Mouse (Mus musculus) frontal cortex, postnatal 36 days (tissue): ENCODE measurements at regions not wholly inside any gene's neighbourhood (a gene's known extent, or its start where the extent isn't known, plus 50 kb on each side); places are given as distances from the start of the nearest gene placed in this dataset.

ENCODE experiments used
- DNase-seq, 2 experiments: peaks; one replicate each; pipeline ENCODE4 v3.0.0; 2022; ENCODE audit warnings: low spot score in 2 of 2

GRCm38 (mm10) chr3:147442925-147443690 is 590.9 kb downstream of the Ttll7 start:
- no peak for DNase-seq

- DNase-seq: no peak
Measured at GRCm38 (mm10) chr3:147443691-147443960, 591.5 kb downstream of the Ttll7 start.

- DNase-seq: no peak
Measured at GRCm38 (mm10) chr3:147444005-147444763, 592.0 kb downstream of the Ttll7 start.

- no peak for DNase-seq
Measured at GRCm38 (mm10) chr3:147445066-147445844, 593.1 kb downstream of the Ttll7 start.

DNA sequence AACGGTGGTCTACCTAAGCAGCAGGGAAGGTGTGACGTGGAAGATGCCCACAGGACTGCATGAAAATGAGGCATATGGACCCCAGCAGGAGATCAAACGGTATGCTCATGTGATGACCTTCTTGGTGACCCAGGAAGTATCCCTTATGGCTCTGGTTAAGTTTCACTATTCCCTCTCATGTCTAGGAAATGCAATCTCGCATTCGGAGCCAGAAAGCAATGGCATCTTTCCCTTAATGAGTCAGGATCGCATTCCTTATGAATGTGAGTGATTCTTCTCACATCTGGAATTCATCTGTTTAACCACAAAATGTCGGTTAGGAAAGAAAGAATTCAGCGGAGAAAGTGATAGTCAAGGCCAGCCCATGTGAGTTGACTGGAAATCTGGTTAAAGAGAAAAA is 593.7 kb downstream of the Ttll7 start:
- DNase-seq: no peak

GRCm38 (mm10) chr3:147452176-147452575 is 600.0 kb downstream of the Ttll7 start:
- DNase-seq: no peak

DNA sequence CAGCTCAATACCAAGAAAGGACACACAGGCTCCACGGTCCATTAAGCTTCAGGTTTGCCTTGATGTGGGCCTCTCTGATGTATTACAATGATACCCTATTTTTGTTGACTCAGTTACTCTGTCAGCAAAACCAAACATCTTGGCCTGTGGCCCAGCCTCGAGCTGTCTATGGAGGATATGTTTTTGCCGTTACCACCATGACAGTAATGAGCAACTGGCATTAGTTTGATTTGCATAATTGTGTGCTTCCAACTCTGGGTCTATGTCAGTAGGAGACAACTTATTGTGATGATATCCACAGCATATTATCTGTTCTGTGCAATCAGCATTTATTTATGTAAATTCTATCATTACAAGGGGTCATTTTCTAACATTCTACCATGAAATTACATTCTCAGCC is 603.2 kb downstream of the Ttll7 start:
- DNase-seq: no peak

DNA sequence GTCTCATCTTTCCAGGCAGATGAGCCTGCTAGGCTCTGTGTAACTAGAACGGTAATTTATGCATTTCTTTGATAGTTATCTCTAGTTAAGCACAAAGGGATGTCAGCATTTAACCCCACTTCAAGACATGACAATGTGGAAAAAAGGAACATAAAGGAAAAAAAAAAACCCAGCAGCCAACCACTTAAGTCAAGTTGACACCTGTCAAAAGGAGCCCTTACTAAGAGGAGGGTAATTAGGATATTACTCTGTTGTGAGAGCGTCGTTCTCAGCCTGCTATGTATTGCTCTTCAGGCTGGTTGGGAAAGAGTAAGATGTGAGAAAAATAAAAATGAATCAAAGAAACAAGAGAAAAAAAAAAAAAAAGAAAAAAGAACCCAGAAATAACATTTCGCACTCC is 604.1 kb downstream of the Ttll7 start:
- DNase-seq: no peak

GRCm38 (mm10) chr3:147458115-147458514 is 605.9 kb downstream of the Ttll7 start:
- no peak for DNase-seq

DNA sequence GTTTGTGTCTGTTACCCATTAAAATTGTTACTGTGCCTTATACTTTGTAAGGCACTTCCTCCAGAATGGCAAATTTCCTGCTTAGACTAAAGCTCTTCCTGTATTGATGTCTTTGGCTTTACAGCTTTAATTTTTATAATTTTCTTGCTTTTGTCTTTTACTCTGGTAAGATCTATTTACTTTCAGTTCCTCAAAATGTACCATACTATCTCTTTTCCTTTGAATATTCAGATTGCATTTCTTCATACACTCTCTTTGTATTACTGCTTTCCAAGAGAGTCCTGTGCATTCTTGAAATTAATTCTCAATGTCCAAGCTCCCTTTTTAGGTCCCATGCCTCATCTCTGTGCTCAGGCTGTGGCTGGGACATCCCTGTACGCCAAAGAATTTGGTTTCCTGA is 627.7 kb downstream of the Ttll7 start:
- DNase-seq: no peak
